Mouse (Mus musculus) CD4-positive helper T cell, adult 2 months (primary cell): ENCODE results near the gene Fabp6.

Experiments
- DNase-seq: peaks from one replicate; pipeline ENCODE4 v3.0.0-alpha.2; 2012; ENCODE audit warnings: low read depth, missing footprints, low spot score

Fabp6 gene

GRCm38 (mm10) chr11:43601440-43601839 lies at the start of gene Fabp6:
Gene Fabp6 (minus strand): TSS chr11:43601540.
- no peak for DNase-seq

DNA sequence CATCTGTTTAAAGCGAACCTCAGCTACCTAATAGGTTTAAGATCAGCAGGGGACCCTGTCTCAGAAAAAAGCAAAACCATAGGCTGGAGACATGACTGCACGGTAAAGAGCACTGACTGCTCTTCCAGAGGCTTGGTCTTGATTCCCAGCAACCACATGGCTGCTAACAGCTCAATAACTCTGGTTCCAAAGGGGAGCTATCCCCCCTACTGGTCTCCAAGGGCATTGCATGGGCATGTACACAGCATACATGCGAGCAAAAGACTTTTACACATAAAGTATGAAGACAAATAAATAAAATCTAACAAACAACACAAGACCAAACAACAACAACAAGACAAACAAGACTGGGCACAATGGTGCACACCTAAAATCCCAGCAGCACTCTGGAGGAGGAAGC lies 43.9 kb upstream of the Fabp6 start:
- no peak for DNase-seq

DNA sequence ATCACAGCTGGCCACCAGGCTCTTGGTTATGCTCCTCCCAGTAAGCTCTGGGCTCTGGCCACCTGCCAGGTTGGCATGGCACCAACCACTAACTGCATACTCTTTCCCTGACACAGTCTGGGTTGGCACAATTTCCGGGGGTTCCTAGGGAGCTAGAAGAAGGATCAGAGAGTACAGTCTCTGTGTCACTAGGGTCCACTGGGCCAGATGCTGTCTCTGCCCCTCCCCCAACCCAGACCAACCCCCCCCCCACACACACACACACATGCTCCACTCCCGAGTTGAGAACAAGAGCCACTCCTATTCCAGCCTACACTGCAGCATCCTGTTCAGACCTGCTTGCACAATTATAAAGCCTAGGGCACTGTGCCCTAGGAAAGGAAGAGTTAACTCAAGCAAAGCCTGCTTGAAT lies 41.8 kb upstream of the Fabp6 start:
- no peak for DNase-seq

GRCm38 (mm10) chr11:43638486-43638885 lies 37.1 kb upstream of the Fabp6 start:
- DNase-seq: no peak

- no peak for DNase-seq
These were observed 35.4 kb upstream of the Fabp6 start for GRCm38 (mm10) chr11:43636761-43637160.

DNA sequence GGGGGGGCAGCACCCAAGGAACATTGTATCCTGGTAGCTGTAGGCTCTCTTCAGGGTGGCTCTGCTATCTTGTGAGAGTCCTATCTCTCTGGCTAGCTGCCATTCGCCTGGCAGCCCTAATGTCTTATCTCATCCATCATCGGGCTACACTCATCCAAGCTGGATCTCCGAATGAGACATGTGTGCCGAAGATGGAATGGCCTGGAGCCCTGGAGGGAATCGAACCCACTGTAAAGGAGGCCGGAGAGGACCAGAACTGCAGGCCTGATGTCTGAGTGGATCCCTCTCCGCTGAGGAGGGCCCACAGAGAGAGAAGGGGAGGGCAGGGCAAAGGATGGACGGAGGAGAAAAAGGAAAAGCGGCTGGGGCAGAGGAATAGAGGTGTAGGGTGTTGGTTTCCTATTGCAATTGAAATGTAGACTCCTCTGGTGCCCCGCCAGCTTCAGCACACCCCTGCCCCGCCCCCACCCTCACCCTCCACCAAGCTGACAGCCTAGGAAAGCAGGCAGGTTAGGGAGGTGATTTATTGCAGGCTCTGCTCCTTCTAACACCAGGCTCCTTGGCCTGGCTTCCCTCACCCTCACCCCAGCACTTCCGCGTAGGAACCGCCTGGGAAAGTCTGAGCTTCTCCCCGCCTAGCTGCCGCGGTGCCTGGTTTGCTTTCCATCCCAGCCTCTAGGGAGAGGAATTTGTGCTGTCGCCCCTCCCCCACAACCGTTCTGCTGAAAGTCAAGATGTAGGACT lies 32.5 kb upstream of the Fabp6 start:
- no peak for DNase-seq

DNA sequence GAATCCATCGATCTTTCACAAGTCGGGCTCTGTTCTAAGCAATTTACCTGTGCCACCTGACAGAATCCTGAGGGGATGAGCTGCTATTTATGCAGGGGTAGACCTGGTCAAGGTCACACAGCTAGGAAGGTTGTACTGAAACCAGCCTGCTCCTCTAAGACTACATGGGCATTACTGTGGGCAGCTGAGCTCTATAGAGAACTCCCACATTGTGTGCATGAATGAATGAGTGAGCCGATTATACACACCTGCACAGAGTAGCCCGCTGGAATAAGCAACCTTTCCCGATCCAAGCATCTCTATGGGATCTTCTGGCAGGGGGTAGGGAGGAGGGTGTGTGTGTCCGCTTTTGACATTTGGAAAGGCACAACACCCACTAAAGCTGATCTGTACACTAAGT lies 31.8 kb upstream of the Fabp6 start:
- DNase-seq: no peak

- DNase-seq: no peak
These were observed 31.2 kb upstream of the Fabp6 start for GRCm38 (mm10) chr11:43632566-43632965.

DNA sequence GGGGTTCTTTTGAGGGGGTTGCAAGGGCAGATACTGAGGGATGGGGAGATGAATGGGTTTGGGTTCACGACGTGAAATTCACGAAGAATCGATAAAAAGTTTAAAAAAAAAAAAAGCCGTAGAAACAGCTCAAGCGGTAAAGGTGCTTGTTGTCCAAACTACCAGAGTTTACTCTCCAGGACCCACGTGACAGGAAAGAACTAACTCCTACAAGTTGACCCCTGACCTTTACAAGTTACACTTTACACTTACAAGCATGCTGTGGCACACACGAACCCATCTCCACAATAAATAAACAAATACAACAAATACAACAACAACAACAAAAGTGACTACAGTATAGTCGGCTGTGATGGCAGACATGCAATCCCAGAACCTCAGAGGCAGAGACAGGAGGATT lies 30.3 kb upstream of the Fabp6 start:
- DNase-seq: no peak

DNA sequence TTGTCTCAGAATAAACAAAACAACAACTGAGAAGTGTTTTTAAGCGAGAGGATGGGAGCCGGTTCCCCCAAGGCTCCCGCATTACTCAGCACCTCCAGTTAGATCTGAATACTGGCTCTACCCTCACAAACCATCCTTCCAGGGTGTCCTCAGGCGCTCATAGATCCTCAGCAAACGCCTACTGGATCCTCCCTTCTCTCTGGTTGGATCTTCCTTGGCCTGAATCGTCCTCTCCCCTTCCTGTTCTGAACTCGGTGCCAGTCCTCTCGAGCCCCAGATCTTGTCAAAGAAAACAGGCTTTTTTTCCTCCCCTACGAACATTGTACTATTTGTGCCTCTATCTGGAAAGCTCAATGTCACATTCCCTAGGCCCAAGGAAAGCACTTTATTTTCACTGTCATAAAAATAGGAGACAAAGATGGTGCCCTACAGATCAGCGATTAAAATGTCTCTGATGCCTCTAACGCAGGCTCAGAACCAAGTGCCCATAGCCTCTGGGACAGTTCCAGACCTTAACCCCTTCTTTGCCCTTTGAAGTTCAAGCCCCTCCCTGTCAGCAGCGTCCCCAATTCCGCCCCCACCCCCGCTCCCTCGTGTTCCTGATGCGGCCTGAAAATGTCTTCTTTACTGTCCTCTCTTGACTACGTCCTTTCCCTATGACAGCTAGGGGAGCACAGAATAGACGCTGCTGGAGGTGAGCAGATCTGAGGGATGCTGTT lies 25.7 kb upstream of the Fabp6 start:
- DNase-seq: no peak

DNA sequence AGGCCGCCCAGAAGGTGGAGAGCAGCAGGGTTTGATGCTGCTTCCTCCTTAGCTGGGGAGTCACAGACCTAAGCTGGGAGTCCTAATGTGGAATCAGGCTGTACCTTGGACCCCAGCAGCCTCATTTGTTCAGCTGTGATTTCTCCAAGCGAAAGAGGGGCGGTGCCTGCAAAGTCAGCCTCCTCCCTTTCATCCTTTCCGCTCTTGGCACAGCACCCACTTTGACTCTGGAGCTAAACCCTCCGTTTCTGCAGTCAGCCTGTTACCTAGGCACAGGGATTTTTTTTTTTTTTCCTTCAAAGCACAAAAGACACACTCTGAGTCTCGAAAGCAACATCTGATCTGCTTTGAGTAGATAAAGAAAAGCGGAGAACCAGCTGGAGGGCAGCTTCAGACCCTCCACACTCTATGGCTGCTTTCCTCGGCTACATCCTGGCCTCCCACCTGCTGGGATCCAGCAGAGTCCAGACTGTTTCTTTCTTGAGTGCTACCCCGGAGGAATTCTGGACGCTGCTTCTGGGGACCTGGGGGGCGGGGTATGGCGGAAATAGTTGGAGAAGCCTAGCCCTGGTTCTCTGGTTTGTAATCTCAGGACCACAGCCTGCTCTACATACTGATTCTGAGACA lies 25.1 kb upstream of the Fabp6 start:
- no peak for DNase-seq

DNA sequence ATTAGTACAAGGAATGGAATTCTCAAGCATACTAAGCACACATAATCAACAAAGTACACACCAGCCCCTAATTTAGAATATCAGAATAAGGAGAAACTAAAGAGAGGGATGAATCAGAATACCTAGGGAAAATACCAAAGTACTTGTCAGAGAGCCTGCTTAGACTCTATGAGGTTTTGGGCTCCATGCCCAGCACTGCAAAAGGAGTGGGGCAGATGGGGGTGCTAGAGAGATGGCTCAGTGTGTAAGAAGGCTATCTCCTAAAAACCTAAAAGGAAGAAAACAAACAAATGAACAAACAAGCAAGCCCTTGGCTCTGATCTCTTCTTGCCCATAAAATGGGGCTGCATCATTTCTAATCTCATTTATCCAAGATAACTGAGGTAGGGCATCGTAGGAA lies 23.0 kb upstream of the Fabp6 start:
- DNase-seq: no peak

DNA sequence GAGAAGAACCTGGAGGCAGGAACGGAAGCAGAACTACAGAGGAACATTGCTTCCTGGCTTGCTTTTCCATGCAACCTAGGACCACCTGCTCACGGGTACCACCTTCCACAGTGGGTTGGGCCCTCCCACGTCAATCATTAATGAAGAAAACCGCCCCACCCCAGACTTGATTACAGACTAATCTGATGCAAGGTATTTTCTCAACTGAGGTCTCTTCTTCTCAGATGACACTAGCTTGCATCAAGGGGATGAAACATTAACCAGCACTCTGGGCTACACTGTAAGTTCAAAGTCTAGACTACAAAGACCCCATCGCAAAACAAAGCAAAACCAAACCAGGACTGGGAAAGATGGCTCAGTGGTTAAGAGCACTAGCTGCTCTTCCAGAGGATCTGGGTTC lies 20.4 kb upstream of the Fabp6 start:
- DNase-seq: no peak

GRCm38 (mm10) chr11:43618403-43618802 lies 17.1 kb upstream of the Fabp6 start:
- no peak for DNase-seq

DNA sequence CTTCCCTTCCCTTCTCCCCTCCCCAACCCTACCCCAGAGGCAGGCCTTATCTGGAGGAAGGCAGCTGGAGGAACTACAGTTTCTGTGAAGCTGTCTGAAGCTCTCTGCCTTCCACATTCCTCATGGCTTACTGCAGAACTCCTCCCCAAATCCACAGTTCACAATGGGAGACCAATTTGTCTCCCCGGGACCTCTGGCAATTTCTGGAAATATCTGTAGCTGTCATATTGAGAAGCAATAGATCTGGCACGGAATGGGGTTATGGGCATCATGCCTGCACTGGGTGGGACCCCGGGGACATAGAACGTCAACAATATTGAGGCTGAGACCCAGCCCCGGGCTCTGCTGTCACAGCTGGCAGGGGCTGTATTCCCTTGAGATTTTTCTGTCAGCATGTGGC lies 16.6 kb upstream of the Fabp6 start:
- DNase-seq: no peak

DNA sequence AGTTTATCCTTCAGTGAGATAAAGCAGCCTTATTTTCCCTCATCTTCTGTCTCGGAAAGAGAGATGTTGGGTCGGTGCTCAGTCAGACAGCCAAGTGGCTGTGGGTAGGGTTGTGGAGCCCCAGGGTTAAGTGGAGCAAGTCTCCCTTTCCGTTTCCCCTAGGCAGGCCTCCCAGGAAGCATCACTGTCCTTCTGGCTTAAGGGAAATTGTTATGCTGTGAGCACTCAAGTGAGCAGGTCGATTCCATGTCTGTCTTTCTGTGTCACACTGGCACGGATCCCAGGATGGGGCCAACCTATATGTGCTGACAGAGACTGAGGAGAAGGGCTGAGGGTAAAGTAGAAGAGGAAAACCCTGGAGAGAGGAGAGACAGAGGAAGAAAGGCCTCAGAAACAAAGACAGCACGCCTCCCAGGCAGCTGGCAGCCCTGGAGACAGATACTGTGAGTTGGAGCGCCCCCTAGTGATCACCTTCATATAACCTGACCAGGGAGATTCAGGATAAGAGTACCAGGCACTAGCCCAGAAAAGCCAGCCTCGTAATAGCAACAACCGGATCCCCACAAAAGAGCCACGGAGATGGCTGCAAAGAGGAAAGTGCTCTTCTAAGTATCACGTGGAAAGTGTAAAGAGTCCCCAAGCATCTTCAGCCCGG lies 11.6 kb upstream of the Fabp6 start:
- DNase-seq: peak; percentile 29

DNA sequence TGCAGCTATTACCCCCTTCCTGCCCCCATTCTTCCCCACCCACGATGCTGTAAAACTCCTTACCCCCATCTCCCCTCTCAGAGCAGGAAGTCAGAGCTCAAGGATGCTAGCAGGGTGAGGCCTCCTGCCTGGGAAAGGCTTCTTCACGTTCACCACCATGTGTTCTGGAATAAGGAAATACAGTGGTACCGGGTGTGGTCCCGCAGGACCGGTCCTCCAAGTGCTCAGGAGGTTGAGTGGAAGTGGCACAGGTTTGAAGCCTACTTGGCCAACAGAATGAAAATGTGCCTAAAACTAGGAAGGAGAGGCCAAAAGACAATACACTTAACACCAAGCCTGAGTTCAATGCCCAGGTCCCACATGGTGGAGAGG lies 9.3 kb upstream of the Fabp6 start:
- DNase-seq: no peak

DNA sequence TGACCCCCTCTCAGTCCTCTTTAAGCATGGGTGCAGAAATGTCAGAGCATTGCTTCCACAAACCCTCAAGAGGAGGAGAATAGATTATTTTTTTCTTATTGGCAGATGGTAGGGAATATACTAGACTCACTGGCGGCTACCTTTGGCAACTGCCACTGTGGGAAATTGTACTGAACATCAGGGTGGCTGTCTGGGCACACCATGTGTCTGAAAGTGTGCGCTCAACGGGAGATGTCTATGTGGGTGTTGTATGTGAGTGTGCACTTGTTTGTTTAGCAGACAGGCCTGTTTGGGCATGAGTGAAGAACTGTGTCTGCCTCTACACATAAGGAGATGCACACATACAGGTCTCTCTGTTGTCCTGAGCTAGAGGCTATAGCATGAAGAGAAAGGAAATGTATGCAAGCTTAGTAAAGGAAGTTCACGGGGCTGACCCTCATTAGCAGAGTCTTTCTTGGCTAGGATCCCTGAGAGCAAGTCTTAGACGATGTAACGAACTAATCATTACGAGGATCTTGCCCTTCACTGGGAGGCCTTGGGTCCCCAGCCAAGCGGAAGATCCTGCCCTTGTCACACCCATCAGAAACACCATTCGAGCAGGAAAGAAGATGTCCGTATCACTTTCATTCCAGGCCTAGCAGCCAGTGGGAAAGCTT lies 8.8 kb upstream of the Fabp6 start:
- DNase-seq: no peak

DNA sequence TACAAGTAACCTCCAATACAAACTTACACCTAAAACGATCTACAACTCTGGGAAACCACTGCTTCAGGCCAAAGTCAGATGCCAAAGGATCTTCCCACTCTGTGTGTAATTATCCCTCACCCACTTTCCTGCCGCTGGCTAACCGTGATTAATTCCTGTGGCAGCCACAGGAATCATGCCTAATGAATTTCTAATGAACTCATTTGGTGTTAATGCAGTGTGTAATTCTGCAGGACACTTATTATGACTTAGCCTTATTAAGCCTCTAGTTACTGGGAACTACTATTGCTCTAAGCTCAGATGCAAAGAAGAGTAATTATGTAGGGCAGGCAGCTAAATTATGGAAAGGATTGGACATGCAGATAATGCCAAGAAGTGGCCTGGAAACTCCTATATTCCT lies 7.1 kb upstream of the Fabp6 start:
- DNase-seq: no peak

GRCm38 (mm10) chr11:43605859-43606258 lies 4.5 kb upstream of the Fabp6 start:
- DNase-seq: no peak

GRCm38 (mm10) chr11:43604891-43605290 lies 3.6 kb upstream of the Fabp6 start:
- no peak for DNase-seq

DNA sequence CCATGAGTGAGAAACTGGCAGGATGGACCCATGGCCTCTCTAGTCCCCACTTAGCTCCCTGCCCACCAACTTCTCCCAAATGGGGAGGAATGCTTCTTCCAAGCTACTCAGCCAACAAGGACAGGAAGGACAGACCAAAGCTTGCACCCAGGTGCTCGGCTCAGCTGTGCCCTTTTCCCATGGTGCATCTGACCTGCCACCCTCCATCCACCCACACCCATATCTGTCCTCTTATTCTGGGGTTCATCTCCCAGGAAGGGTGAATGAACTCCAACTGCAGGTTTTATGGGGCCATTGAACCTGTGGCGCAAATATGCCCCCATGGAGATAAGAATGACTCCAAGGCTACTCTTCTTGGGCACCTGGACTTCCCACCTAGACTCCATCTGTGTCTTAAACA lies 2.9 kb upstream of the Fabp6 start:
- DNase-seq: no peak
